Mouse (Mus musculus) heart, embryonic 13.5 days (tissue): ENCODE measurements around the gene Txnip. TPM values are rescaled to one million over a fixed set of nuclear protein-coding genes. Genes with fewer than 3 reads are reported as not detected.

Experiments
- ATAC-seq: fragments of 200-750 bp; cut with Nextera tagmentation; 2 replicates; pipeline ENCODE4 v1.8.0; 2017; ENCODE audit warnings: moderate TSS enrichment; ENCODE audit not compliant: insufficient number of reproducible peaks, low FRiP score, low TSS enrichment; ENCODE audit errors: extremely low read depth
- H3K27ac ChIP-seq: fragments of 300-500 bp; sonication (generic); replicated peaks from 2 replicates; pipeline ENCODE4 v1.5.1; 2015; ENCODE audit warnings: moderate library complexity, mild to moderate bottlenecking, inconsistent platforms
- H3K27me3 ChIP-seq: fragments of 300-500 bp; sonication (generic); replicated peaks from 2 replicates; pipeline ENCODE4 v1.6.1; 2015; ENCODE audit warnings: mild to moderate bottlenecking, inconsistent platforms
- H3K36me3 ChIP-seq: fragments of 300-500 bp; sonication (generic); 2 replicates; pipeline ENCODE4 v1.6.1; 2015; ENCODE audit warnings: mild to moderate bottlenecking, inconsistent platforms
- H3K4me1 ChIP-seq: fragments of 300-500 bp; sonication (generic); 2 replicates; pipeline ENCODE4 v1.6.1; 2015; ENCODE audit warnings: inconsistent platforms
- H3K4me2 ChIP-seq: fragments of 300-500 bp; sonication (generic); 2 replicates; pipeline ENCODE4 v1.6.1; 2015; ENCODE audit warnings: inconsistent platforms, mild to moderate bottlenecking, moderate library complexity
- H3K4me3 ChIP-seq: fragments of 300-500 bp; sonication (generic); 2 replicates; pipeline ENCODE4 v1.5.1; 2015; ENCODE audit warnings: moderate library complexity, mild to moderate bottlenecking, inconsistent platforms
- H3K9ac ChIP-seq: fragments of 300-500 bp; sonication (generic); 2 replicates; pipeline ENCODE4 v1.6.1; 2015; ENCODE audit warnings: inconsistent platforms, mild to moderate bottlenecking, moderate library complexity
- H3K9me3 ChIP-seq: fragments of 300-500 bp; sonication (generic); 2 replicates; pipeline ENCODE4 v1.6.1; 2016; ENCODE audit warnings: inconsistent platforms
- WGBS: fragments of 180-500 bp; shearing (Covaris S2); methylation state at CpG from one replicate; pipeline ENCODE4 v1.1.7; 2015; ENCODE audit warnings: mixed read lengths; 5-methylcytosine and 5-hydroxymethylcytosine counted together
- polyA plus RNA-seq: library from polyadenylated mRNA; unstranded; fragments of >200 nt; fragmentation: Nextera tagmentation; extraction: Ambion mirVana; gene quantifications from 2 replicates; pipeline ENCODE4 v1.2.1, GENCODE M21; 2015

The Txnip gene
- polyA plus RNA-seq, 1 experiment from 2014 or later = 156 TPM

- ATAC-seq = no peak
- H3K27me3 ChIP-seq = no peaks in the 10 kb centered on the region
- WGBS = 60% methylated on average over 4 of the region's 4 CpGs
- H3K36me3 ChIP-seq = peaks cover 7% of the 10 kb centered on the region; the same call in 1 of the 2 replicates
- H3K9ac ChIP-seq = peak overlapping the region; percentile 57
- no peak overlapping the region for H3K4me3 ChIP-seq
- H3K27ac ChIP-seq = no peak overlapping the region; the same call in 1 of the 2 replicates
- H3K4me1 ChIP-seq = peaks cover 62% of the 10 kb centered on the region
- no peaks in the 10 kb centered on the region for H3K9me3 ChIP-seq
- H3K4me2 ChIP-seq = no peak overlapping the region
Observed at GRCm38 (mm10) chr3:96579239-96579750, 21.5 kb downstream of the Txnip start.

GRCm38 (mm10) chr3:96579885-96580454 lies 22.2 kb downstream of the Txnip start:
- Histone ChIP-seq H3K27ac (peak overlapping the region; percentile 30), H3K27me3 (no peaks in the 10 kb centered on the region), H3K9ac (peak overlapping the region; percentile 83), H3K9me3 (no peaks in the 10 kb centered on the region), H3K36me3 (peaks cover 7% of the 10 kb centered on the region; the same call in 1 of the 2 replicates), H3K4me3 (peak overlapping the region; percentile 42), H3K4me2 (peak overlapping the region; percentile 71), H3K4me1 (peaks cover 56% of the 10 kb centered on the region)
- 9% methylated on average over 16 of the region's 16 CpGs for WGBS
- no peak for ATAC-seq

GRCm38 (mm10) chr3:96581141-96581540 lies 23.4 kb downstream of the Txnip start:
- H3K4me1 ChIP-seq = peaks cover 44% of the 10 kb centered on the region
- no peak overlapping the region for H3K27ac ChIP-seq
- ATAC-seq = no peak
- no peak overlapping the region for H3K4me2 ChIP-seq
- H3K27me3 ChIP-seq = no peaks in the 10 kb centered on the region
- peaks cover 7% of the 10 kb centered on the region; the same call in 1 of the 2 replicates for H3K36me3 ChIP-seq
- 45% methylated on average over 6 of the region's 6 CpGs for WGBS
- no peak overlapping the region for H3K4me3 ChIP-seq
- no peaks in the 10 kb centered on the region for H3K9me3 ChIP-seq
- H3K9ac ChIP-seq = peak overlapping the region; percentile 83; the same call in 1 of the 2 replicates

DNA sequence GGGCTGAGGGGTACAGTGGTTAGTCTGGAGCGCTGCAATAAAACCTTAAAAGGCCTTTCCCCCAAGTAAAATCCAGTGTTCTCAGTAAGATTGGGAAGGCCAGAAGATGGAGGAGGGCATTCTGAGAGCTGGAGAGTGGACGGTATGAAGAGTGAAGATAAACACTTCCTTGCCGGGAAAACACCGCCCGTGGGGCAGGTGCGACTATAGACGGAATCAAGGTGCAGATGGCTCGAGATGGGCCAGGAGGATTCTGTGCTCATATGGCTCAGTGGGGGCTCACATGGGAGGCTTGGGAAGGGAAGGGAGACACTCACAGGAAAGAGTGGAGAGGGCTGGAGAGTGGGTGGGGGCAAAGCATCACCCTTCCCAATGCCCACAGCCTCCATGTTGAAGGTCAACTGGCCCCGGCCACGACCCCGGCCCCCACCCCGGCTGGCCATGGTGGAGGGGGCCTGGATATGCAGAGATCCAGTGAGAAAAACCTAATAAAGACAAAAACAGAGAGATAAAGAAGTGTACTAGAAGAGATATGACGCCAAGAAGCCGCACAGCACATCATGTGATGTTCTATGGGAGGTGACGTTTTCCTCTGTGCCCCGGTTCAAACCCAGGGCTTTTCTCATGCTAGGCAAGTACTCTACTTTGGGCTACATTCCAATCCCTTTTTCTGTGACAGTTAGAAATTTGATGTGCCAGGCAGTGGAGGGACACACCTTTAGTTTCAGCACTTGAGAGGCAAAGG lies 24.2 kb downstream of the Txnip start:
- Histone ChIP-seq H3K4me1 (peaks cover 38% of the 10 kb centered on the region), H3K27me3 (no peaks in the 10 kb centered on the region), H3K9ac (no peak overlapping the region), H3K27ac (no peak overlapping the region), H3K4me2 (no peak overlapping the region), H3K36me3 (peaks cover 7% of the 10 kb centered on the region; the same call in 1 of the 2 replicates), H3K9me3 (no peaks in the 10 kb centered on the region), H3K4me3 (no peak overlapping the region)
- WGBS = 80% methylated on average over 16 of the region's 16 CpGs
- no peak for ATAC-seq

DNA sequence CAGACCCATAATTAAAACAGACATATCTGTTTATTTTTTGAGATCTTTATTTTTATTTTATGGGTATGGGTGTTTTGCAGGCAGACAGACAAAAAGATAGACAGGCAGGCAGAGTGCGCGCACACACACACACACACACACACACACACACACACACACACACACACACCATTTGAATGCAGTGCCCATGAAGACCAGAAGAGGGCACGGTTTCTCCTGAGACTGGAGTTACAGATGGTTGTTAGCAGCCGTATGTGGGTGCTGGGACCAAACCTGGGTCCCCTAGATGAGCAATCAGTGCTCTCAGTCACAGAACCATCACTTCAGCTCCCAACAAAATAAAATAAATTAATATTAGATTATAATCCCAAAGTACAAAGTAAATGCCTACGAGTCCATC lies 25.6 kb downstream of the Txnip start:
- H3K4me1 ChIP-seq = peaks cover 26% of the 10 kb centered on the region
- H3K27ac ChIP-seq = no peak overlapping the region
- no peak overlapping the region for H3K9ac ChIP-seq
- no peak overlapping the region for H3K4me3 ChIP-seq
- no peak for ATAC-seq
- WGBS = 91% methylated on average over 5 of the region's 5 CpGs
- H3K4me2 ChIP-seq = no peak overlapping the region
- H3K36me3 ChIP-seq = peaks cover 7% of the 10 kb centered on the region; the same call in 1 of the 2 replicates
- no peaks in the 10 kb centered on the region for H3K27me3 ChIP-seq
- H3K9me3 ChIP-seq = no peaks in the 10 kb centered on the region

DNA sequence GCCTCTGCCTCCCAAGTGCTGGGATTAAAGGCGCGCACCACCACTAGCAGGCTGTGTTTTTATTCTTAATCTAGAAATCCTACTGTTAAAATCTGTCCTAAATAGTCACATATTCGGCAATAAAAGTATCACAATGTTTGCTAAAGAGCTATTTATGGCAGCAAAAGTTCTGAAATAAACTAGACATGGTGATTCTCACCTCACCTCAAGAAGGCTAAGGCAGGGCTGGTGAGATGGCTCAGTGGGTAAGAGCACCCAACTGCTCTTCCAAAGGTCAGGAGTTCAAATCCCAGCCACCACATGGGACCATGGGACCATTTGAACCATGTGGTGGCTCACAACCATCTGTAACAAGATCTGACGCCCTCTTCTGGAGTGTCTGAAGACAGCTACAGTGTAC lies 32.9 kb downstream of the Txnip start:
- Histone ChIP-seq H3K4me1 (peaks cover 20% of the 10 kb centered on the region), H3K4me3 (no peak overlapping the region), H3K9me3 (no peaks in the 10 kb centered on the region), H3K36me3 (peaks cover 10% of the 10 kb centered on the region; the same call in 1 of the 2 replicates), H3K4me2 (no peak overlapping the region), H3K27ac (no peak overlapping the region), H3K27me3 (no peaks in the 10 kb centered on the region), H3K9ac (no peak overlapping the region)
- ATAC-seq = no peak
- 72% methylated on average over 4 of the region's 4 CpGs for WGBS

- ATAC-seq = no peak
- under 1% methylated on average over 10 of the region's 10 CpGs for WGBS
- Histone ChIP-seq H3K27ac (peak overlapping the region; percentile 89), H3K4me2 (peak overlapping the region; percentile 89), H3K4me1 (peaks cover 39% of the 10 kb centered on the region), H3K9ac (peak overlapping the region; percentile 83), H3K9me3 (no peaks in the 10 kb centered on the region), H3K4me3 (peak overlapping the region; percentile 65), H3K36me3 (peaks cover 10% of the 10 kb centered on the region; the same call in 1 of the 2 replicates), H3K27me3 (no peaks in the 10 kb centered on the region)
Observed at GRCm38 (mm10) chr3:96593374-96593773, 35.6 kb downstream of the Txnip start.

GRCm38 (mm10) chr3:96593790-96594560 lies 36.2 kb downstream of the Txnip start, which contains the start of gene Polr3gl:
Polr3gl (minus strand) TSS chr3:96594181.
- H3K4me1 ChIP-seq = peaks cover 45% of the 10 kb centered on the region
- under 1% methylated on average over 36 of the region's 38 CpGs for WGBS
- ATAC-seq = peak; percentile 78
- peak within 1 kb of the TSS; percentile 89 for H3K27ac ChIP-seq
- peak within 1 kb of the TSS; percentile 65 for H3K4me3 ChIP-seq
- H3K9ac ChIP-seq = peak within 1 kb of the TSS; percentile 83
- peak within 1 kb of the TSS; percentile 89 for H3K4me2 ChIP-seq
- no peaks in the 10 kb centered on the region for H3K27me3 ChIP-seq
- no peaks in the 10 kb centered on the region for H3K9me3 ChIP-seq
- H3K36me3 ChIP-seq = peaks cover 10% of the 10 kb centered on the region; the same call in 1 of the 2 replicates

DNA sequence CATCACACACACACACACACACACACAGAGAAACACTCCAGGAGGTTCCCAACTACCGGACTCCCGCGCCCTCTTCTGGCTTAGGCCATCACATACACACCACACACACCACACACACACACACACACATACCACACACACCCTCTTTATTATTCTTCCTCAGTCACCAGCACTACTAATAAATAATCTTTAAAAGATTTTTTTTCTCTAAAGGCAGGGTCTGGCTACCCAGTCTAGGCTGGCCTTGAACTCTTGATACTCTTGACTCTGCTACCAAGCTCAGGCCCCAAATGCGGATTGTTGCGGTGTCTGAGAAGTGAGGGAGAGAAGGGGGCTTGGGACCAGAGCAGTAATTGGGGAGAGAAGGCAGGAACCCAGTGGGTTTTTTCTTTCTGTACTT lies 37.1 kb downstream of the Txnip start:
- WGBS = 67% methylated on average over 5 of the region's 5 CpGs
- H3K4me2 ChIP-seq = no peak overlapping the region
- peaks cover 49% of the 10 kb centered on the region for H3K4me1 ChIP-seq
- H3K36me3 ChIP-seq = peaks cover 7% of the 10 kb centered on the region; the same call in 1 of the 2 replicates
- ATAC-seq = no peak
- no peak overlapping the region for H3K9ac ChIP-seq
- no peaks in the 10 kb centered on the region for H3K9me3 ChIP-seq
- no peak overlapping the region for H3K4me3 ChIP-seq
- no peak overlapping the region for H3K27ac ChIP-seq
- no peaks in the 10 kb centered on the region for H3K27me3 ChIP-seq

DNA sequence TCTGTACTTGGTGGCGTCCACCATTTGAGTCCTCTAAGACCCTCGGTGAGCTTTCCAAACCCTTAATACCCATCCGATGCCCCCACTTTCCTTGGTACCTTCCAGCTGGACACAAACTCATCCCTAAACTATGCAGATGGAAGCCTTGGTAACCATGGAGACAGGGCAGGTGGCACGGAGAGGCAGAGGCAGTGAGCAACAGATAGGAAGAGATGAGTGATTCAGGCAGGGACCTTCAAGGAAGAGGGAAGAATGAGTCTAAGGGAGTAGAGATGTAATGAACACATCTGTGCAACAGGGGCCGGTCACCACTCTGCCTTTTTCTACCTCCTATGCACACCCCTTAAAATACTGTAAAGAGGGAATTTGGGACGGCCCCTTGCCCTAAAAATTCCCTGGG lies 37.9 kb downstream of the Txnip start:
- ATAC-seq = no peak
- peak overlapping the region; percentile 73 for H3K27ac ChIP-seq
- no peaks in the 10 kb centered on the region for H3K9me3 ChIP-seq
- H3K36me3 ChIP-seq = 0 out of 2 replicates have a peak, but pooled peaks cover 3% of the 10 kb centered on the region
- no peaks in the 10 kb centered on the region for H3K27me3 ChIP-seq
- 36% methylated on average over 6 of the region's 6 CpGs for WGBS
- H3K4me3 ChIP-seq = peak overlapping the region; percentile 63
- H3K4me1 ChIP-seq = peaks cover 57% of the 10 kb centered on the region
- H3K4me2 ChIP-seq = peak overlapping the region; percentile 77
- peak overlapping the region; percentile 84 for H3K9ac ChIP-seq

GRCm38 (mm10) chr3:96596228-96596707 lies 38.5 kb downstream of the Txnip start, which contains the start of gene Ankrd34a:
Ankrd34a (plus strand) TSS chr3:96596636.
- Histone ChIP-seq H3K27me3 (no peaks in the 10 kb centered on the region), H3K4me3 (peak within 1 kb of the TSS; percentile 63), H3K36me3 (no peaks in the 10 kb centered on the region), H3K9ac (peak within 1 kb of the TSS; percentile 84), H3K9me3 (no peaks in the 10 kb centered on the region), H3K4me1 (peaks cover 57% of the 10 kb centered on the region), H3K4me2 (peak within 1 kb of the TSS; percentile 77), H3K27ac (peak within 1 kb of the TSS; percentile 74)
- ATAC-seq = no peak
- WGBS = under 1% methylated on average over 23 of the region's 23 CpGs
